In the genomic region with DNA sequence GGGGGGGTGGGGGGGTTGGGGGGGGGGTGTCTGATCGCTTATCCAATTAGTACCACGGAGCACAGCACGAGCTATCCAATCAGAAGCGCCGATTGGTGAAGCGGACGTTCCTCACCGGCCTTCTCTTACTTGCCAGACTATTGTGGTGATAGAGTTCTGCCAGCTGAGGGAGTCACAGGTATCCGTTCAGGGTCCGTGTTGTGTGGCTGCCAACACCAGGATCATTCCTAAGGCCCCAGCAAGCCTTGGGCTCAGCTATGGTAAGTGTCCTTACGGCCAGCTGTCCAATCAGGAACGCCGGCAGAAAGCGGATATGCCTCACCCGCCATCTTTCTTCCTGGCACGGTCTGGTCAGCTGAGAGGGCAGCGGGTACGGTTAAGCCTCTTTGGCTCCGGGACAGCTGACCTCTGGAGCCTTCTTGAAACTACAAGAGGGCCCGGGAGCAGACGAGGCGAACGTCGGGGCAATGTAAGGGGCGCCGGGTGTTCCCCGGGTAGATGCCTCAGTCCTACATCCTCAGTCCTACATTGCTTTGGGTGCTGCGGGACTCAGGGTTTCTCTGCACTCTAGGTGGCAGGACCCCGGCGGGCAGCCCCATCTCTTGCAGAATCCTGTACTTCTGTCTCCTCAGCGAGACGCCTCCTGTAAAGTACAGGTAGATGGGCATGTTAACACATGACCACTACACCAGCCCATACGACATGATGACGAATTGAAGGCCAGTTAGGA, we compare ENCODE assay signal across 8 mouse cellular contexts. TPM values are rescaled to one million over a fixed set of nuclear protein-coding genes. Genes with fewer than 3 reads are reported as not detected.
A peak's percentile ranks its signal among the peaks of the same experiment; 100 is the strongest.
DNase-seq lines count a peak whose midpoint lies in the region; ATAC-seq and TF ChIP-seq lines count a peak whose summit lies in the region.

A gene (plus strand): TSS at position 91 of the 730 bp plus-strand sequence.

- H3K36me3 ChIP-seq in C2C12 (ENCODE audit: control insufficient read depth, insufficient read depth), result no peaks in the 10 kb centered on the region
- H3K36me3 ChIP-seq in erythroblast, embryonic 14.5 days (ENCODE audit: control insufficient read depth), result no peaks in the 10 kb centered on the region
- no peaks in the 10 kb centered on the region for H3K36me3 ChIP-seq in heart, embryonic 11.5 days (ENCODE audit: control insufficient read depth, insufficient read depth, low read length)
- H3K36me3 ChIP-seq in kidney, embryonic 16.5 days (ENCODE audit: insufficient read depth, low read length), result no peaks in the 10 kb centered on the region
- no peaks in the 10 kb centered on the region for H3K36me3 ChIP-seq in liver, adult 2 months (ENCODE audit: control insufficient read depth, insufficient read depth, low read length)
- no peaks in the 10 kb centered on the region for H3K36me3 ChIP-seq in myocyte (ENCODE audit: control insufficient read depth, insufficient read depth)
- H3K36me3 ChIP-seq in splenic B cell, adult 2 months (ENCODE audit: control insufficient read depth, insufficient read depth, low read length, poor library complexity, severe bottlenecking), result no peaks in the 10 kb centered on the region

- peak within 1 kb of the TSS; percentile 78 for H3K27ac ChIP-seq in heart, embryonic 11.5 days (ENCODE audit: low read depth, low read length)
- peak within 1 kb of the TSS; percentile 95 for H3K27ac ChIP-seq in kidney, embryonic 16.5 days (ENCODE audit: low read length)
- peak within 1 kb of the TSS; percentile 65 for H3K27ac ChIP-seq in liver, adult 2 months (replicated peaks; ENCODE audit: insufficient read depth, low read depth, low read length)

- H3K79me2 ChIP-seq in C2C12 (ENCODE audit: control insufficient read depth, insufficient read depth) (peaks cover 16% of the 10 kb centered on the region), myocyte (ENCODE audit: control insufficient read depth, insufficient read depth) (peaks cover 17% of the 10 kb centered on the region)
- peaks cover 4% of the 10 kb centered on the region; the same call in 1 of the 2 replicates for H3K79me2 ChIP-seq in liver, adult 2 months (ENCODE audit: control insufficient read depth, insufficient read depth, low read length)

- TF ChIP-seq CTCF in C2C12 (IDR thresholded peaks at IDR 0.05; ENCODE audit: control insufficient read depth, insufficient read depth, insufficient read length), result no peak
- no peak for TF ChIP-seq CTCF in brain, embryonic 14.5 days (IDR thresholded peaks at IDR 0.05; ENCODE audit: borderline replicate concordance, extremely low read depth, insufficient read depth, insufficient read length)
- TF ChIP-seq CTCF in liver, adult 2 months (IDR thresholded peaks at IDR 0.05; ENCODE audit: low read depth, low read length), result peak; percentile 16; the same call in 1 of the 2 replicates

- H3K9me3 ChIP-seq in erythroblast, embryonic 14.5 days (ENCODE audit: control insufficient read depth, low read length), result no peaks in the 10 kb centered on the region
- no peaks in the 10 kb centered on the region for H3K9me3 ChIP-seq in heart, embryonic 11.5 days (replicated peaks; ENCODE audit: control insufficient read depth, low read length)
- H3K9me3 ChIP-seq in kidney, embryonic 16.5 days (ENCODE audit: low read length), result no peaks in the 10 kb centered on the region

- H3K79me3 ChIP-seq in C2C12 (ENCODE audit: low read depth), result peaks cover 3% of the 10 kb centered on the region

- DNase-seq in brain, embryonic 14.5 days (ENCODE audit: low read depth), result peak; percentile 97
- peak; percentile 95 for DNase-seq in liver, adult 2 months (ENCODE audit: extremely low read depth, low read depth, low spot score)
- peak; percentile 88 for DNase-seq in splenic B cell, adult 2 months (ENCODE audit: low read depth, low spot score)

- 6% methylated on average over 34 of the region's 34 CpGs for WGBS in heart, embryonic 11.5 days (ENCODE audit: insufficient replicate concordance)
- 4% methylated on average over 34 of the region's 34 CpGs for WGBS in kidney, embryonic 16.5 days
- WGBS in liver, adult 2 months, result 5% methylated on average over 34 of the region's 34 CpGs

- peak; percentile 23; the same call in 1 of the 2 replicates for TF ChIP-seq POLR2A in brain, embryonic 14.5 days (IDR thresholded peaks at IDR 0.05; ENCODE audit: borderline replicate concordance, extremely low read depth, insufficient read depth, insufficient read length, poor library complexity, severe bottlenecking)
- TF ChIP-seq POLR2A in liver, adult 2 months (IDR thresholded peaks at IDR 0.05; ENCODE audit: extremely low read depth, insufficient read depth, low read length), result 0 out of 2 replicates have a peak, but pooled peaks have one; percentile 29
- peak; percentile 49 for TF ChIP-seq POLR2A in myocyte (IDR thresholded peaks at IDR 0.05; ENCODE audit: insufficient read length, low read depth)

- ATAC-seq in heart, embryonic 11.5 days (replicated peaks; ENCODE audit: insufficient number of reproducible peaks, low FRiP score, low TSS enrichment), result peak; percentile 92
- ATAC-seq in kidney, embryonic 16.5 days (ENCODE audit: low FRiP score, low TSS enrichment), result peak; percentile 87

- peak within 1 kb of the TSS; percentile 80 for H3K4me2 ChIP-seq in heart, embryonic 11.5 days
- H3K4me2 ChIP-seq in kidney, embryonic 16.5 days (replicated peaks; ENCODE audit: low read depth, low read length), result peak within 1 kb of the TSS; percentile 75
- H3K4me2 ChIP-seq in myocyte (ENCODE audit: low read depth), result peak within 1 kb of the TSS; percentile 84

- peaks cover 27% of the 10 kb centered on the region for H3K4me1 ChIP-seq in erythroblast, embryonic 14.5 days (ENCODE audit: control insufficient read depth)
- peaks cover 6% of the 10 kb centered on the region for H3K4me1 ChIP-seq in heart, embryonic 11.5 days (ENCODE audit: control insufficient read depth, insufficient read depth, low read length)
- peaks cover 14% of the 10 kb centered on the region; the same call in 1 of the 2 replicates for H3K4me1 ChIP-seq in kidney, embryonic 16.5 days (ENCODE audit: insufficient read depth, low read length)
- no peaks in the 10 kb centered on the region; the same call in 1 of the 2 replicates for H3K4me1 ChIP-seq in liver, adult 2 months (ENCODE audit: control insufficient read depth, insufficient read depth, low read length)

- H3K27me3 ChIP-seq in C2C12 (ENCODE audit: control insufficient read depth, insufficient read depth, insufficient read length) (no peaks in the 10 kb centered on the region), myocyte (ENCODE audit: control insufficient read depth, insufficient read depth, insufficient read length) (no peaks in the 10 kb centered on the region)
- H3K27me3 ChIP-seq in erythroblast, embryonic 14.5 days (ENCODE audit: control insufficient read depth), result no peaks in the 10 kb centered on the region
- H3K27me3 ChIP-seq in heart, embryonic 11.5 days (ENCODE audit: control insufficient read depth, insufficient read depth, low read length), result no peaks in the 10 kb centered on the region
- no peaks in the 10 kb centered on the region for H3K27me3 ChIP-seq in kidney, embryonic 16.5 days (ENCODE audit: insufficient read depth, low read length)
- no peaks in the 10 kb centered on the region for H3K27me3 ChIP-seq in liver, adult 2 months (ENCODE audit: control insufficient read depth, insufficient read depth, low read length)
- H3K27me3 ChIP-seq in splenic B cell, adult 2 months (ENCODE audit: control insufficient read depth, insufficient read depth, low read length, poor library complexity, severe bottlenecking), result no peaks in the 10 kb centered on the region

- H3K4me3 ChIP-seq in C2C12 (ENCODE audit: insufficient read depth, poor library complexity, severe bottlenecking) (peak within 1 kb of the TSS; percentile 41), myocyte (peak within 1 kb of the TSS; percentile 46)
- peak within 1 kb of the TSS; percentile 79 for H3K4me3 ChIP-seq in erythroblast, embryonic 14.5 days (replicated peaks)
- H3K4me3 ChIP-seq in heart, embryonic 11.5 days (ENCODE audit: low read depth, low read length), result peak within 1 kb of the TSS; percentile 59
- peak within 1 kb of the TSS; percentile 74 for H3K4me3 ChIP-seq in kidney, embryonic 16.5 days (ENCODE audit: low read length)
- H3K4me3 ChIP-seq in liver, adult 2 months (ENCODE audit: insufficient read depth, low read depth, low read length), result peak within 1 kb of the TSS; percentile 55

- peak within 1 kb of the TSS; percentile 77 for H3ac ChIP-seq in C2C12 (ENCODE audit: control insufficient read depth, insufficient read length, low read depth)
- no peak within 1 kb of the TSS for H3ac ChIP-seq in myocyte (ENCODE audit: control insufficient read depth, insufficient read length)

- peak within 1 kb of the TSS; percentile 82 for H3K9ac ChIP-seq in heart, embryonic 11.5 days (ENCODE audit: low read depth, low read length)
- H3K9ac ChIP-seq in kidney, embryonic 16.5 days (replicated peaks; ENCODE audit: low read length), result peak within 1 kb of the TSS; percentile 84
- H3K9ac ChIP-seq in liver, adult 2 months (ENCODE audit: low read depth, low read length), result peak within 1 kb of the TSS; percentile 71

TF ChIP-seq in C2C12, 6 proteins besides CTCF, POLR2A, EP300 and RAD21:
- TF ChIP-seq MYOG (IDR thresholded peaks at IDR 0.05; ENCODE audit: control insufficient read depth, extremely low read depth, insufficient read length) (no peak), MYOD1 (IDR thresholded peaks at IDR 0.05; ENCODE audit: control insufficient read depth, insufficient read length, low read depth) (no peak), USF1 (IDR thresholded peaks at IDR 0.05; ENCODE audit: low read depth) (no peak), MAX (IDR thresholded peaks at IDR 0.05) (no peak), FOSL1 (IDR thresholded peaks at IDR 0.05; ENCODE audit: insufficient read depth, low read length, poor library complexity, severe bottlenecking) (no peak), CEBPB (IDR thresholded peaks at IDR 0.05; ENCODE audit: low read depth) (no peak)

TF ChIP-seq in myocyte, 11 proteins besides CTCF, POLR2A, EP300 and RAD21:
- no peak for TF ChIP-seq MAX (IDR thresholded peaks at IDR 0.05; ENCODE audit: low read depth)
- TF ChIP-seq MYOG (IDR thresholded peaks at IDR 0.05; ENCODE audit: control insufficient read depth in 1 of 3, insufficient read depth in 1 of 3, insufficient read length in 2 of 3, low read depth in 2 of 3), result peak in 1 of 3 experiments; percentile 8
- TF ChIP-seq USF1 (IDR thresholded peaks at IDR 0.05; ENCODE audit: low read depth), result peak; percentile 60

RNA-seq across cellular contexts. Expression of the gene that starts here (rescaled TPM):
- polyA plus RNA-seq in C2C12 (2012; fragmentation: generic; extraction: Trizol) (1.3 TPM), myocyte (2012; fragmentation: generic; extraction: Trizol) (1.4 TPM)
- polyA plus RNA-seq in brain, embryonic 14.5 days (2012; rRNA removed), result 12.0 and 15.9 TPM in 2 replicates
- polyA plus RNA-seq in erythroblast, embryonic 14.5 days (2012), result not detected in 2 replicates
- 5.8 and 6.6 TPM in 2 replicates for polyA plus RNA-seq in heart, embryonic 11.5 days (2014; fragmentation: Nextera tagmentation; extraction: Ambion mirVana)
- 8.9 and 9.9 TPM in 2 replicates for polyA plus RNA-seq in kidney, embryonic 16.5 days (2015; fragmentation: Nextera tagmentation; extraction: Ambion mirVana)
- 3.9 and 5.1 TPM in 2 replicates for total RNA-seq in liver, adult 2 months (2014; rRNA removed)
- 0.65 and 0.91 TPM in 2 replicates for polyA plus RNA-seq in liver, adult 2 months (2012; rRNA removed)

Comparison
In these comparisons a context has a peak if more than half of its experiments do, and no peak if none do; other contexts are left out.
1. Peak in every context shown above with its lines: DNase-seq, ATAC-seq, H3K4me3 ChIP-seq and H3K27ac ChIP-seq.